Mouse (Mus musculus) left cerebral cortex, adult 18-20 months (tissue): ENCODE results near the gene Sprn. TPM values are rescaled to one million over a fixed set of nuclear protein-coding genes. Genes with fewer than 3 reads are reported as not detected.

ENCODE experiments used
- DNase-seq, 2 experiments: peaks; one replicate each; pipeline ENCODE4 v3.0.0; 2021 to 2022; ENCODE audit warnings: low spot score in 2 of 2, mixed read lengths in 1 of 2
- total RNA-seq, 2 experiments: library from RNA; stranded (reverse); gene quantifications; 2 replicates each; pipeline ENCODE4 v1.2.3; 2021

Gene Sprn
- total RNA-seq, 2 experiments from 2014 or later: 119 to 120 TPM

- peak; percentile 79 to 84 for DNase-seq
These were observed 52.5 kb downstream of the Sprn start, which contains the start of gene Fuom for GRCm38 (mm10) chr7:140101993-140102860. Gene Fuom (minus strand): TSS chr7:140102441.

- DNase-seq: peak in 1 of 2 experiments; percentile 27
These were observed 53.2 kb downstream of the Sprn start for GRCm38 (mm10) chr7:140101498-140101897.

Other genes with a start within 250 kb of the Sprn start
- gene Utf1, start 211.1 kb downstream of the Sprn start, total RNA-seq: not detected
- 1 to 10 TPM in 1 of 2 experiments, under 1 TPM in 1; 0.96 to 1.7 TPM for gene 6430531B16Rik, start 176.1 kb downstream of the Sprn start, total RNA-seq
- 1 to 10 TPM; 3.3 TPM for gene Adam8, start 162.3 kb downstream of the Sprn start, total RNA-seq
- 10 to 100 TPM; 22.2 to 26.3 TPM for gene Zfp511, start 118.5 kb downstream of the Sprn start, total RNA-seq
- 10 to 100 TPM; 34.5 to 36.1 TPM for gene Tubgcp2, start 118.2 kb downstream of the Sprn start, total RNA-seq
- not detected for gene Msx3, start 105.8 kb downstream of the Sprn start, total RNA-seq
- gene Caly, start 72.3 kb downstream of the Sprn start, total RNA-seq: 100 to 1,000 TPM; 188 to 210 TPM
- not detected for gene Prap1, start 61.5 kb downstream of the Sprn start, total RNA-seq
- 10 to 100 TPM; 51.3 to 51.4 TPM for gene Fuom, start 52.4 kb downstream of the Sprn start, total RNA-seq
- gene Paox, start 39.1 kb downstream of the Sprn start, total RNA-seq: 1 to 10 TPM; 4.7 to 5.0 TPM
- 10 to 100 TPM; 54.7 to 55.9 TPM for gene Echs1, start 38.4 kb downstream of the Sprn start, total RNA-seq
- gene Mtg1, start 17.3 kb downstream of the Sprn start, total RNA-seq: 10 to 100 TPM; 20.3 to 27.5 TPM
- not detected for gene Olfr522, start 9.9 kb upstream of the Sprn start, total RNA-seq
- gene Olfr523, start 18.3 kb upstream of the Sprn start, total RNA-seq: not detected
- gene Olfr524, start 51.1 kb upstream of the Sprn start, total RNA-seq: not detected
- gene Cd163l1, start 63.4 kb upstream of the Sprn start, total RNA-seq: not detected
- gene 5830411N06Rik, start 92.4 kb upstream of the Sprn start, total RNA-seq: under 1 TPM; 0.40 to 0.42 TPM
- gene Olfr525, start 166.0 kb upstream of the Sprn start, total RNA-seq: not detected
- not detected for gene Olfr527, start 179.1 kb upstream of the Sprn start, total RNA-seq
- gene Olfr60, start 206.8 kb upstream of the Sprn start, total RNA-seq: not detected
- not detected for gene Olfr530, start 221.5 kb upstream of the Sprn start, total RNA-seq
- not detected for gene Olfr531, start 248.0 kb upstream of the Sprn start, total RNA-seq